Mouse (Mus musculus): ENCODE data around the gene Poll. TPM values are rescaled to one million over a fixed set of nuclear protein-coding genes. Genes with fewer than 3 reads are reported as not detected.
"Not testable (repeated sequence)": the region's sequence is repeated elsewhere in the genome, so short reads cannot be mapped to it uniquely, and the experiment has no call there.

Poll gene
- polyA plus RNA-seq, 1 experiment from 2014 or later: 20.6 TPM

- Histone ChIP-seq H3K36me3 (ENCODE audit: control insufficient read depth, insufficient read depth, low read length) (peaks cover 31% of the 10 kb centered on the region), H3K4me1 (ENCODE audit: control insufficient read depth, insufficient read depth, low read length) (peaks cover 21% of the 10 kb centered on the region), H3K9me3 (ENCODE audit: control insufficient read depth, low read length) (no peaks in the 10 kb centered on the region), H3K4me2 (replicated peaks; ENCODE audit: low read depth, low read length) (no peak overlapping the region), H3K4me3 (ENCODE audit: low read length) (no peak overlapping the region), H3K9ac (ENCODE audit: low read depth, low read length) (no peak overlapping the region), H3K27ac (ENCODE audit: low read depth, low read length) (no peak overlapping the region), H3K27me3 (ENCODE audit: control insufficient read depth, insufficient read depth, low read length) (no peaks in the 10 kb centered on the region)
- ATAC-seq (ENCODE audit: low FRiP score, low TSS enrichment): peak; percentile 66
- WGBS: 24% methylated on average over 6 of the region's 6 CpGs
Observed at GRCm38 (mm10) chr19:45573861-45574267, 13.5 kb upstream of the Poll start.

GRCm38 (mm10) chr19:45573033-45573432, 12.7 kb upstream of the Poll start:
- H3K4me3 ChIP-seq (ENCODE audit: low read length): no peak overlapping the region
- no peaks in the 10 kb centered on the region for H3K27me3 ChIP-seq (ENCODE audit: control insufficient read depth, insufficient read depth, low read length)
- no peaks in the 10 kb centered on the region for H3K9me3 ChIP-seq (ENCODE audit: control insufficient read depth, low read length)
- no peak overlapping the region for H3K9ac ChIP-seq (ENCODE audit: low read depth, low read length)
- 85% methylated on average over 6 of the region's 6 CpGs for WGBS
- H3K4me2 ChIP-seq (replicated peaks; ENCODE audit: low read depth, low read length): no peak overlapping the region
- no peak for ATAC-seq (ENCODE audit: low FRiP score, low TSS enrichment)
- H3K36me3 ChIP-seq (ENCODE audit: control insufficient read depth, insufficient read depth, low read length): peaks cover 23% of the 10 kb centered on the region; the same call in 1 of the 2 replicates
- H3K27ac ChIP-seq (ENCODE audit: low read depth, low read length): no peak overlapping the region
- peaks cover 21% of the 10 kb centered on the region for H3K4me1 ChIP-seq (ENCODE audit: control insufficient read depth, insufficient read depth, low read length)

- H3K9ac ChIP-seq (ENCODE audit: low read depth, low read length): no peak overlapping the region
- H3K27me3 ChIP-seq (ENCODE audit: control insufficient read depth, insufficient read depth, low read length): no peaks in the 10 kb centered on the region
- no peak overlapping the region for H3K4me3 ChIP-seq (ENCODE audit: low read length)
- H3K27ac ChIP-seq (ENCODE audit: low read depth, low read length): no peak overlapping the region
- peaks cover 7% of the 10 kb centered on the region for H3K4me1 ChIP-seq (ENCODE audit: control insufficient read depth, insufficient read depth, low read length)
- no peaks in the 10 kb centered on the region for H3K9me3 ChIP-seq (ENCODE audit: control insufficient read depth, low read length)
- H3K36me3 ChIP-seq (ENCODE audit: control insufficient read depth, insufficient read depth, low read length): peaks cover 5% of the 10 kb centered on the region; the same call in 1 of the 2 replicates
- ATAC-seq (ENCODE audit: low FRiP score, low TSS enrichment): no peak
- 55% methylated on average over 14 of the region's 14 CpGs for WGBS
- H3K4me2 ChIP-seq (replicated peaks; ENCODE audit: low read depth, low read length): no peak overlapping the region
Observed at GRCm38 (mm10) chr19:45567367-45567766, 7.0 kb upstream of the Poll start.

GRCm38 (mm10) chr19:45565925-45566715, 5.8 kb upstream of the Poll start:
- WGBS: 38% methylated on average over 15 of the region's 15 CpGs
- H3K27ac ChIP-seq (ENCODE audit: low read depth, low read length): no peak overlapping the region
- no peak overlapping the region for H3K4me2 ChIP-seq (replicated peaks; ENCODE audit: low read depth, low read length)
- no peaks in the 10 kb centered on the region for H3K9me3 ChIP-seq (ENCODE audit: control insufficient read depth, low read length)
- ATAC-seq (ENCODE audit: low FRiP score, low TSS enrichment): no peak
- no peaks in the 10 kb centered on the region for H3K27me3 ChIP-seq (ENCODE audit: control insufficient read depth, insufficient read depth, low read length)
- H3K4me1 ChIP-seq (ENCODE audit: control insufficient read depth, insufficient read depth, low read length): peaks cover 7% of the 10 kb centered on the region
- no peak overlapping the region for H3K4me3 ChIP-seq (ENCODE audit: low read length)
- H3K36me3 ChIP-seq (ENCODE audit: control insufficient read depth, insufficient read depth, low read length): peaks cover 2% of the 10 kb centered on the region; the same call in 1 of the 2 replicates
- no peak overlapping the region for H3K9ac ChIP-seq (ENCODE audit: low read depth, low read length)

- H3K36me3 ChIP-seq (ENCODE audit: control insufficient read depth, insufficient read depth, low read length): peaks cover 33% of the 10 kb centered on the region
- no peak overlapping the region for H3K4me3 ChIP-seq (ENCODE audit: low read length)
- no peak for ATAC-seq (ENCODE audit: low FRiP score, low TSS enrichment)
- no peaks in the 10 kb centered on the region for H3K27me3 ChIP-seq (ENCODE audit: control insufficient read depth, insufficient read depth, low read length)
- peaks cover 15% of the 10 kb centered on the region for H3K4me1 ChIP-seq (ENCODE audit: control insufficient read depth, insufficient read depth, low read length)
- H3K27ac ChIP-seq (ENCODE audit: low read depth, low read length): no peak overlapping the region
- H3K4me2 ChIP-seq (replicated peaks; ENCODE audit: low read depth, low read length): no peak overlapping the region
- H3K9me3 ChIP-seq (ENCODE audit: control insufficient read depth, low read length): no peaks in the 10 kb centered on the region
- 94% methylated on average over 11 of the region's 11 CpGs for WGBS
- H3K9ac ChIP-seq (ENCODE audit: low read depth, low read length): no peak overlapping the region
Observed at GRCm38 (mm10) chr19:45554136-45554535, 6.2 kb downstream of the Poll start.

GRCm38 (mm10) chr19:45552187-45552586, 8.1 kb downstream of the Poll start:
- H3K9ac ChIP-seq (ENCODE audit: low read depth, low read length): no peak overlapping the region
- peak overlapping the region; percentile 56; the same call in 1 of the 2 replicates for H3K27ac ChIP-seq (ENCODE audit: low read depth, low read length)
- no peak overlapping the region for H3K4me2 ChIP-seq (replicated peaks; ENCODE audit: low read depth, low read length)
- peaks cover 28% of the 10 kb centered on the region for H3K36me3 ChIP-seq (ENCODE audit: control insufficient read depth, insufficient read depth, low read length)
- no peaks in the 10 kb centered on the region for H3K9me3 ChIP-seq (ENCODE audit: control insufficient read depth, low read length)
- no peaks in the 10 kb centered on the region for H3K27me3 ChIP-seq (ENCODE audit: control insufficient read depth, insufficient read depth, low read length)
- no peak overlapping the region for H3K4me3 ChIP-seq (ENCODE audit: low read length)
- ATAC-seq (ENCODE audit: low FRiP score, low TSS enrichment): peak; percentile 69
- WGBS: 19% methylated on average over 6 of the region's 6 CpGs
- peaks cover 20% of the 10 kb centered on the region for H3K4me1 ChIP-seq (ENCODE audit: control insufficient read depth, insufficient read depth, low read length)

- Histone ChIP-seq H3K4me3 (ENCODE audit: low read length) (no peak overlapping the region), H3K4me2 (replicated peaks; ENCODE audit: low read depth, low read length) (no peak overlapping the region), H3K27me3 (ENCODE audit: control insufficient read depth, insufficient read depth, low read length) (peaks cover 8% of the 10 kb centered on the region; the same call in 1 of the 2 replicates), H3K9ac (ENCODE audit: low read depth, low read length) (no peak overlapping the region), H3K36me3 (ENCODE audit: control insufficient read depth, insufficient read depth, low read length) (peaks cover 21% of the 10 kb centered on the region), H3K4me1 (ENCODE audit: control insufficient read depth, insufficient read depth, low read length) (peaks cover 20% of the 10 kb centered on the region), H3K9me3 (ENCODE audit: control insufficient read depth, low read length) (no peaks in the 10 kb centered on the region), H3K27ac (ENCODE audit: low read depth, low read length) (no peak overlapping the region)
- ATAC-seq (ENCODE audit: low FRiP score, low TSS enrichment): no peak
- 77% methylated on average over 4 of the region's 4 CpGs for WGBS
Observed at GRCm38 (mm10) chr19:45549948-45550347, 10.4 kb downstream of the Poll start.

GRCm38 (mm10) chr19:45549128-45549915, 11.0 kb downstream of the Poll start:
- no peak overlapping the region for H3K9ac ChIP-seq (ENCODE audit: low read depth, low read length)
- no peak overlapping the region for H3K27ac ChIP-seq (ENCODE audit: low read depth, low read length)
- H3K4me1 ChIP-seq (ENCODE audit: control insufficient read depth, insufficient read depth, low read length): peaks cover 20% of the 10 kb centered on the region
- WGBS: 38% methylated on average over 23 of the region's 23 CpGs
- no peaks in the 10 kb centered on the region for H3K9me3 ChIP-seq (ENCODE audit: control insufficient read depth, low read length)
- H3K27me3 ChIP-seq (ENCODE audit: control insufficient read depth, insufficient read depth, low read length): peaks cover 8% of the 10 kb centered on the region; the same call in 1 of the 2 replicates
- peaks cover 15% of the 10 kb centered on the region for H3K36me3 ChIP-seq (ENCODE audit: control insufficient read depth, insufficient read depth, low read length)
- no peak overlapping the region for H3K4me3 ChIP-seq (ENCODE audit: low read length)
- ATAC-seq (ENCODE audit: low FRiP score, low TSS enrichment): no peak
- no peak overlapping the region for H3K4me2 ChIP-seq (replicated peaks; ENCODE audit: low read depth, low read length)

- not testable (repeated sequence) for H3K9me3 ChIP-seq (ENCODE audit: control insufficient read depth, low read length); H3K27ac ChIP-seq (ENCODE audit: low read depth, low read length); H3K4me2 ChIP-seq (replicated peaks; ENCODE audit: low read depth, low read length); H3K4me3 ChIP-seq (ENCODE audit: low read length); H3K36me3 ChIP-seq (ENCODE audit: control insufficient read depth, insufficient read depth, low read length); ATAC-seq (ENCODE audit: low FRiP score, low TSS enrichment); H3K9ac ChIP-seq (ENCODE audit: low read depth, low read length)
- peaks cover 23% of the 10 kb centered on the region for H3K4me1 ChIP-seq (ENCODE audit: control insufficient read depth, insufficient read depth, low read length)
- H3K27me3 ChIP-seq (ENCODE audit: control insufficient read depth, insufficient read depth, low read length): peaks cover 13% of the 10 kb centered on the region; the same call in 1 of the 2 replicates
Observed at GRCm38 (mm10) chr19:45548196-45548595, 12.1 kb downstream of the Poll start.
